Mouse (Mus musculus): ENCODE results near the gene Jchain.
A peak's percentile ranks its signal among the peaks of the same experiment; 100 is the strongest.
"Not testable (repeated sequence)": the region's sequence is repeated elsewhere in the genome, so short reads cannot be mapped to it uniquely, and the experiment has no call there.

Jchain gene

DNA sequence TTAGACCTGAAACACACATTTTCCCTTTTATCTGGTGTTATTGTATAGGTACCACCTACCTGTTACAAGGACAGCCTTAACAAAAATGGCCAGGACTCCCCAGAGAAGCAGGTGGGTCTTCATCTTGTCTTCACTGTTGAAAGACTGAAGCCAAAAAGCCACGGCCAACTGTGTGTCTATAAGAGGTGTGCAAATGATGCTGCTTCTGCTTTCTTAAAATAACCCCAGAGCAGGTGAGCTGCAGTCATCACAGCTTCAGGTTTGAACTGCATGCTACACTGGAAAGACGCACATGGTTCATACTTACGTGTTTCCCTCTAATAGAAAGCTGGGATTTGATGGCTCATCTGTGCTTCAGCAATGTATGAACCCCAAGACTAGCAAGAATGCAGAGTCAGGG, at the start of gene Jchain:
TSS of gene Jchain (minus strand) at position 235 of the 400 bp plus-strand sequence.
- DNase-seq: no peak

DNA sequence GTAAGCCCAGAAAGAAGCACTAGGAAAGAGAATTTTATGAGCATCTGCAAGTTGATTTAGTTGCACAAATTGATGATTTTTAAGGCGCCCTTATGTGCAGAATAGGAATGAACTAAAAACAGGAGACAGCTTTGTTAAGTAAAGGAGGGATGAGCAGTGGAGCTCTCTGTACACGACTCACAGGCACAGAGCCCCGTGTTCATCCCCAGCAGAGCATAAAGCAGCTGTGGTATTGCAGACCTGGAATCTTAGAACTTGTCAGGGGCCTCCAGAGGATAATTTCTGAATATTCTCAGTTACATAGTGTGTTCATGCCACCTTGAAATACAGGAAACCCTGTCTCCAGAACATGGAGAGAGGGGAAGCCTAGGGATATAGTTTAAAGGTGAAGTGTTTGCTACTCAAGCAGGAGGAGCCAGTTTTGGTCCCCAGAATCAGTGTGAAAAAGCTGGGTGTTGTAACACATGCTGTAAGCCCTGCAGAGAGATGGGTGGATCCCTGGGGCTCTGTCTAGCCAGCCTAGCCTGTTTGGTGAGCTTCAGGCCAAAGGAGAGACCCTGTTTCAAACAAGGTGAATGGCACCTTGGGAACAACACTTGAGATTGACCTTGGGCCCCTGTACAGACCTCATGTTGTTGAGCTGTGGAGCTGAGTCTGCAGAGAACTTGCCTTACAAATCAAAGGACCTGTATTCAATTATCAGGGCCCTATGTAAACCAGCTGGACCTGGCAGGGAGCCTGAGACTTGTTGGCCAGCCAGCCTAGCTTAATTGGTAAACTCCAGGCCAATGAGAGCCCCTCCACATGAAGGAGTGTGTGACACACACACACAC, 48.0 kb upstream of the Jchain start:
- DNase-seq: no peak

DNA sequence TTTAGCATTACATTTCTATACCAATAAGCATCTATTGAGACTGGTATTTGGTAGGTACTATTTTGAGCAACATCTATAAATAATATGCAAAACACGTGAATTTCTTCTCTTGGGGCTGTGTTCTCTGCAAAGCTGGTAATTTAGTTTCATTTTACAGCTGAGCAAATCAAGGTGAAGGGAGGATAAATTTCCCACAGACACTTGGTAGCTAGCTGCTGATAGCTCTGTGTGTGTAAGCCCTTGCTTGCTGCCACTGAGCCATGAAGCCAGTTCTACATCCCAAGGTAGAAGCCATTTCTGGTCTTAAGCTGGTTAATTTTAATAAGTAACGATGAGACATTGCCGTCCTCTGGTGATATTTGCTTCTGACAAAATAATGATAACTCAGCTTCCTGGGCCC, 47.1 kb upstream of the Jchain start:
- DNase-seq: no peak

DNA sequence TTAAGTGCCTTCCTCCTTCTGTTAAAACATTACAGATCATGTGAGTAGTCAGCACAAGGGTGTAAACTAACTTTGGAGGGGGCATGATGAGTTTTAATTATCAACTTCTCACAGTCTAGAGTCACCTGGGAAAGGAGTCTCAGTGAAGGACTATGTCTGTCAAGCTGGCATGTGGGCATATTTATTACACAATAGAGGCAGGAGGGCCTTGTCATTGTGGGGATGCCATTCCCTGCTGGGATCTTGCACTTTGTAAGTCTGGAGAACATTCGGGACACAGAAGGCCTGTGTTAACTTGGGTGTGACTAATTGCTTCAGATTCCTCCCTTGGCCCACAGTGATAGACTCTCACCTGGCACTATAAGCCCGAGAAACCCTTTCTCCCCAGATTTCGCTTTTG, 41.9 kb upstream of the Jchain start:
- DNase-seq: no peak

DNA sequence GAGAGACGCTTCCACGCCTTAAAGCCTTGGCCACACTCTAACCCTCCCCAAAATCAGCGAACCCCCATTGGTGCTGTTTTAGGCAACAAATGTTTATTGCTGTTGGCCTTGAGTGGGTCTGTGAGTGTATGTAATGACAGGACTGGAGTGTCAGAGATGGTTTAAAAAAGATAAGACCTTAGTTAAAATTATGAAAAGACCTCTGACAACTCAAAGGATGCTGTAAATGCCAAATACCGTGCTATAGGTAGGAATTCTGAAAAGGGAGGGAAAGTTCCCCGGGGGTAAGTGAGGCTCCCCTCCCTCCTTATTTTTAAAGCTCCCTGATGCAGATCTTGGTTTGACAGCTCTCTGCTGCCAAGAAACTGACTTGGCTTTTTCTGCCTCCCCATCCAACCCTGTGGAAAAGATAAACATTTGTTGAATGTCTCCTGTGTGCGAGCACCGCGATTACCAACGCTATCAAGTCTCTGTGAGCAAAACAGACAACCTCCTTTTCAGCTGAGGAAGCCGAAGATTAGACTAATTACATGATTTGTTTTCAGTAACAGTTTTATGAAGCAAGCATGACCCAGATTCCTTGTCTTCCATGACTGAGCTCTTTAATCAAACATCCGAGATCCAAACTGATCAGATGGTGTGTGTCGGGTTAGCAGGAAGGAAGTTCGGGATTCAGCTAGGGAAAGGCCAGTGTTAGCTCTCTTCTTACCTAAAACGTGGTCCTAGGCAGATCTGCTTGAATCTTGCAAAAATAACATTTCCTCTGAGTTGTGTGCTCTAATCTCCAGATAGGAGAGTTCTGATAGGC, 38.5 kb upstream of the Jchain start:
- DNase-seq: no peak

DNA sequence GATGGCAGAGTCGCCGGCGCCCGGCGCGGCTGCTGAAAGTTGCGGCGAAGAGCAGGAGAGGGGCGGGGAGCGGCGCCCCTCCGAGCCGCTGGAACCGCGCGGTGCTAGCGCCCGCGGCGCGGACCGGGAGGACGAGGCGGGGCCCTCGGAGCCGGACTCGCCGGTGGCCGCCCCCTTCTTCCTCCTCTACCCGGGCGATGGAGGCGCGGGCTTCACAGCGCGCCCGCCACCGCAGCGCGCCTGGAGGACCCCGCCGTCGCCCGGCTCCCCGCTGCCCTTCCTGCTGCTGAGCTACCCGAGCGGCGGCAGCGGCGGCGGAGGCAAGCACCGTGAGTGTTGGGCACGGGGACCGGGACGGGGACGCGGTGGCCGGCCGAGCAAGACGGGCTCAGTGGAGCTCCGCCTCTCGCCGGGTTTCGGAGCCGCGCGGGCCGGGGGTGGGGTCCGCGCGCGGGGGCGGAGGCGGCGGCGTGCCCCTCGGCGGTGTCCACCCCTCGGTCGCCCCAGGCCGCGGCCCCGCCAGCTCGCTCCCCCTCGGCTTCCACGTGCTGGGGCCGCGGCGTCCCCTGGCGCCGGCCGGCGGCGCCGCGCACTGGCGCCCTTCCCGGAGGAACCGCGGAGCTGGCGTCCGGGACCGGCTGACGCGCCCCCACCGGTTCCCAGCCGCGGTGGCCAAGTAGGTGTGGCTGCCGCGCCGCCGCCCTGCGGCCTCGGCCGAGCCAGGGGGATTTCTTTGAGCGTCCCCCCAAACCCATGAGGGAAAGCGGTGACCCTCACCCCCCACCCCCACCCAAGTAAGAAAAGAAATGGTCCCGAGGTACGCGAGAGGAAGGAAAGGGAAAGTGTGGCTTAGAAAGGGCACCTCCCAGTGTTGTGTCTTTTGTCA, 37.7 kb upstream of the Jchain start:
- DNase-seq: peak; percentile 61

DNA sequence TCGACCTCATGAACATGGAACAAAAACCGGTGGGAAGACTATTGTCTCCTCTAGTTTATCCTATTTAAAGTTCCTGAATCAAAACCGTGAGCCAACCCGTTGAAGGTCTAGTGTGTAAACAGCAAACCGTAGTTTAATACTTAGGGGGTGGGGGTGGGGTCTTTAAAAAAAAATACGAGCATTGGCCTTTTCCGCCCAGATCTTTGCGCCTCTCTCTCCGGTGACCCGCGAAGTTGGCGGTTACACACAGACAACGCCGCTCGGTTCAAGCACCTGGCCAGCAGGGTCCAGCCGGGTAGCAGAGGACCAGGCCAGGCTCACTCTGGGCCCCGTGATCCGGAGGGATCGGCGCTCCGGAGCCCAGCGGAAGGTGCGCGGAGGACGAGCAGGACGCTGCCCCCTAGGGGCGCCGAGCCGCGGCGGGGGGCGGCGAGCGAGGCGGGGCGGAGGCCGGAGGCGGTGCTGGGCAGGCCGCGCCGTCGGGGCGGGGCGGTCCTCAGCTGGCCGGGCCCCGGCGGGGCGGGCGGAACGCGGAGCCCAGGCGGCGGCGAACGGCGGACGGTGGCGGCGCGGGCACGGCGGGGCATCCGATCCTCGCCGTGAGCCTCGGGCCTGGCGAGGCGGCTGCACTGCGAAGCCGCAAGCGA, 36.9 kb upstream of the Jchain start, which contains the start of gene Rufy3:
TSS of gene Rufy3 (plus strand) at position 540 of the 647 bp plus-strand sequence.
- DNase-seq: peak; percentile 56

DNA sequence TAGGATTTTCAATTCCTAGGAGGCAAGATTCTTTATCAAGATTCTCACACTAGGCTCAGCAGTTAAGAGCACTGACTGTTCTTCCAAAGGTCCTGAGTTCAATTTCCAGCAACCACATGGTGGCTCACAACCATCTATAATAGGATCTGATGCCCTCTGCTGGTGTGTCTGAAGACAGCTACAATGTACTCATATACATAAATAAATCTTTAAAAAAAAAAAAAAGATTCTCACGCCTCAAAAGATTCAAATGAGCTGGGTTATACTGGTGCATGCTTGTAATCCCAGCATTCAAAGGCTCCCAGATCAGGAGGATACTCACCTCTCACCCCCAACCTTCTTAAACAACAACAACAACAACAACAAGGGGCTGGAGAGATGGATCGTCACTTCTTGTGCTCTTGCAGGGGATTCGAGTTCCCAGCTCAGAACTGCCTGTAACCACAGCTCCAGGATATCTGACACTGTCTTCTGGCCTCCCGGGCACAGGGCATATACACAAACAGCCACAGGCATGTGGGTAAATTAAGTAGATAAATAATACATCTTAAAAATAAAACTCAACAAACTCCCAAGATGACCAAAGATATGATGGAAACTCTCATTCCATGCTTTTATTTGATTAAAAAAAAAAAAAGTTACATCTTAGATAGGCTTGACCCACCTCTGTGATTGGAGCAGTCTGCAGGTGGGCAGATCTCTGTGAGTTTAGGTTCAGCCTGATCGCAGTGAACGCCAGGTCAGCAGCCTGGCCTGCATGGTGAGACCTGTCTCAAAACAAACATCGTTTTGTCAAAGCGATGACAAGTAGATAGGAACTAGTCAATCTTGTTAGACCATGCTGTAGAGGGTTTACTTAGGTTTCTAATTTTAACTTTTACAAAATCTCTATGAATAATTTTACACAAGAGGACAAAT, 35.4 kb upstream of the Jchain start:
- DNase-seq: no peak

DNA sequence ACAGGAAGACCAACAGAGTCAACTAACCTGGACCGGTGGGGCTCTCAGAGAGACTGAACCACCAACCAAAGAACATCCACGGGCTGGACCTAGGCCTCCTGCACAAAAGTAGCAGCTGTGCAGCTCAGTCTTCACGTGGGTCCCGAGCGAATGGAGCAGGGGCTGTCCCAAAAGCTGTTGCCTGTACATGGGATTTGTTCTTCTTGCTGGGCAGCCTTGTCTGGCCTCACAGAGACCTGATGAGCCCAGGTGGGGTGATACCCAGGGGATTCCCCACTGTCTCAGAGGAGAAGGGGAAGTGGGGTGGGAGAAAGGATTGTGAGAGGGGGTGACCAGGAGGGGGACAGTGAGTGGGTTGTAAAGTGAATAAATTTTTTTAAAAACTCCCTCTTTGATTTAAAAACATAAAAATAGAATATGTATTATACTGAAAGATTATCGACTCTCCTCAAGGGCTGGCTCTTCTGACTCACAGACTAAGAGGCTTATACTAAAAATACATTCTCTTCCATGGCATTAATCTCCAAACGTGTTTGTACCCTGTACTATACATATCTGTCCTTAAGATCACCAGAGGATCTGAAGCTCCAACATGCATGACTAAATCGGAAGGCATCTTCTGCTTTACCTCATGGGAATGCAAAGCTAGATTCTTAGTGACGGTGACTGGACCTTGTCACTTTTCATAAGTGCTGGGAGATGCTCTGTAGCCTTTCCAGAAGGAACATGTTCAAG, 33.6 kb upstream of the Jchain start:
- DNase-seq: no peak

DNA sequence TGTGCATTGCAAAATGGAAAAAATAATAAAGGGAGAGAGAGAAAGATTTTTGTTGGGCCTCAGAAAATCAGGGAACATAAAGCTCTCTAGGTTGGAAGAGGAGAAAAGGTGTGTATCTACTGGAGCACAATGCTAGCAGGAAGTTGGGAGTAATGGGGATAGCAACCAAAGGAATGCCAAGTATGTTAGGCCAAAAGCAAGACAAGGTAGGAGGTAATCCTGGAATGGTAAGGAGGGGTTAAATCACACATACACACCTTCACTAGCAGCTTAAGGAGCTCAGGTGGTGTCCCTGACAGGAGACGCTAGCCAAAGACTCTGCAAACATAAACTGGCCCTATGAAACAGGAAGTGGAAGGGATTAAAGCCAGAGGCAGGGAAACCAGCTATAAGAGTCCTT, 31.3 kb upstream of the Jchain start:
- no peak for DNase-seq

DNA sequence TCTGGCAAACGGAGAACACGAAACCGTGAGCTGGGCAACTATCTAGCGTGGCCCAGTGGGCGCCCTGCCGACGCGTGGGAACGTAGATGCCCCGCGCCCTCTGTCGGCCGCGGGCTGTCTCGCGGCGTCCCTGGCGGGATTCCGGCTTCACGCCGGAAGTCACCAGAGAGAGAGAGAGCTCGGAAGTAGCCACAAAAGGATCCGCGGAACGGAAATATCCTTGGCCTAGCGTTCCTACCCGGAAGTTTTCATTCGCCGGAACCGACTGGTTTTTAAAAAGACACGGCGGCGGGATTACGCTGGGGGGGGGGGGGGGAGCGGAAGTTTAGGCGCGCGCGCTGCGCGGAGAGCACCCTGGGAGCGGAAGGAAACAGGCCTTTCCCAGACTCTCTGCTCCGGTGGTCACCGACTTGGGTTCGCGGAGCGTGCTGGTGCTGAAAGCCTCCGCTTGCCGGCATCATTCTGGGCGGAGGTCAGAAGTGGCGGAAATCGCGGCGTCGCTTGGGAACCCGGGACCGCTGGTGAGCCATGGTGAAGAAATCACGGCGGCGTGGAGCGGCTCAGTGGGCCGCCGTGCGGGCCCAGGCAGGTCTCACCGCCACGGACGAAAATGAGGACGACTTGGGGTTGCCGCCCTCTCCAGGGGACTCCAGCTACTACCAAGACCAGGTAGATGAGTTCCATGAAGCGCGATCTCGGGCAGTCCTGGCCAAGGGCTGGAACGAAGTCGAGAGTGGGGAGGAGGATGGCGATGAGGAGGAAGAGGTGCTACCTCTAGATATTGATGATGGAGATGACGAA, 26.6 kb upstream of the Jchain start, which contains the start of gene Utp3:
TSS of gene Utp3 (plus strand) at position 377 of the 801 bp plus-strand sequence.
- peak; percentile 97 for DNase-seq

DNA sequence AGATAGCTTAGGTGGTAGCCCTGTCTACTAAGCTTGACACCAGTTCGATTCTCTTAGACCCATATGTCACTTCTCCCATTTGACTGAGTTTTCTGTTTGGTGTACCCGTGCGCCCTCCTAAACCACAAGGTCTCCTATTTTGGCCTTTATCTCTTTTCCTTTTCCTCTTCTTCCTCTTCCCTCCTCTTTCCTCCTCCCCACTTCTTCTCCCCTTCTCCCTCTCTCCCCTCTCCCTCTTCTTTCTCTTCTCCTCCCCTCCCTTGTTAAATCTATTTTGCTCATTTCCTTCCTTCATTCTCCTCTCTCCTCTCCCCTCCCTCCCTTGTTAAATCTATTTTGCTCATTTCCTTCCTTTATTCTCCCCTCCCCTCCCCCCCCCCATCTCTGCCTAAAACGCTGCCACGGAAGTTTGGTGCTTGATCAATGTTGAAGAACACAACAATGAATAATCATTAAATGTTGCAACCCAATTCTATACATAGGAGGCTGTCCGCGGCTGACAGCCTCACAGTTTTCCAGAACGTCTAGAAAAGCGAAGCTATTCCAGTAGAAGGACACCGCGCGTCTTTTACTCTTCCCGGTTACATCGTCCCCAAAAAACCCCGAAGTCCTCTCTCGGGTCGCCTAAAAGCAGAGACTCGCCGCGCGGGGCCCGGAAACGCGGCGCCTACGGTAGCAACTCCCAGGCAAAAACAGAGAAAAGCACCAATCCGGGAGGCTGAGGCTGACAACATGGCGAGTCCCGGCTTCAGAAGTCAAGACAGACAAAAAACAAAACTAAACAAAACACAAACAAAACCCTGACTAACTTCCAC, 25.8 kb upstream of the Jchain start:
- no peak for DNase-seq

DNA sequence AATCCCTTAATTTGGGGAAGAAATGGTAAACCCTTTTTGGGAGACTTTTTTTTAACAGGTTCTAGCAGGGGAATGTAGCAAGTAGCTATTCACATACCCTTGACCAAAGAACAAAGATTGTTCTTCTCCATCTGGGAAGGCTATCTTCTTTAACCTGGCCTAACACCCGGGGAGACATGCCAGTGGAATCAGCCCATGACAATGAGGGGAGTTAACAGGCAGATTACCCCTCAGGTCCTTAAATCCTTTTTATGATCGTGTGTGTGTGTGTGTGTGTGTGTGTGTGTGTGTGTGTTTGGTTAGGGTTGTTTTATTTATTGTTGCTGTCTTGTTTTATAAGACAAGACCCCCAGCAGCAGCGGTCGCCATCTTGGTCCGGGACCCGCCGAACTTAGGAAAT, 17.8 kb upstream of the Jchain start:
- no peak for DNase-seq

DNA sequence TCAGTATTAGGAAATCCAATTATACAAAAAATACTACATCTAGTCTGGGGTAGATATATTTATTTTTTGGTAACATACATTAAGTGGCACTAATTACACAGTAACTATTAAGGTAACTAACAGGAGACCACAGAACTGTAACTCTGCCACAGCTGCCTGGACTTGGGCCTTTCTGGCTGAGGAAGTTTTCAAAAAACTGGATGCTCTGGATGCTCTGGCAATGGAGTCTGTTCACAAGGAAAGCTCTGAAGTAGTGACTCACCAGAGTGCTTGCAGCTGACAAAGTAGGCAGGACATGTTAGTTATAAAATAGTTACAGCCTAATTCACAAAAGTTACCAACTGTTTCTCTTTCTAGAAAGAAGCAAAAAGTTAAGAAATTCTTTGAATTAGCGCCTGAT, 16.7 kb upstream of the Jchain start:
- not testable (repeated sequence) for DNase-seq

DNA sequence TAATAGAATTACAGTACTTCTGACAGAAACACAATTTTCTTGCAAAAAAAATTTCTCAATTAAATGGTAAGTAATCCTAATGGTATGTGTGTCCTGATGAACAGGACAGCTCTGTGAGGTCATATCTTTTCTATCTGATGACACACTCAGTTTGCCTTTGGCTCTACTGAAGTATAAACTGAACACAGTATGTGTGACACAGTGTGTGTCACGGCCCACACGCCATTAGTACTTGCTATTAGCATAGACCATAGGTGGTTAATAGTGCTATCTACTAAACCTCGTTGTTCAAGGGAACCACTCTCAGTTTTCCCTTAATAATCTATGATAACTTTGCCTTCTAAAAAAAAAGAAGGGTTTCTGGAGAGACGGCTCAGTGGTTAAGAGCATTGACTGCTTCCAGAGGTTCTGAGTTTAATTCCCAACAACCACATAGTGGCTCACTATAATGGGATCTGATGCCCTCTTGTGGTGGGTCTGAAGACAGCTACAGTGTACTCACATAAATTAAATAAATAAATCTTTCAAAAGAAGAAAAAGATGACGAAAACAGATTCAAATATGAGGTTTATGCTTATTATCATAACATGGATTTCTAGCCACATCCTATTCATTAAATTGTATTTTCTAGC, 15.1 kb upstream of the Jchain start:
- peak; percentile 41 for DNase-seq

DNA sequence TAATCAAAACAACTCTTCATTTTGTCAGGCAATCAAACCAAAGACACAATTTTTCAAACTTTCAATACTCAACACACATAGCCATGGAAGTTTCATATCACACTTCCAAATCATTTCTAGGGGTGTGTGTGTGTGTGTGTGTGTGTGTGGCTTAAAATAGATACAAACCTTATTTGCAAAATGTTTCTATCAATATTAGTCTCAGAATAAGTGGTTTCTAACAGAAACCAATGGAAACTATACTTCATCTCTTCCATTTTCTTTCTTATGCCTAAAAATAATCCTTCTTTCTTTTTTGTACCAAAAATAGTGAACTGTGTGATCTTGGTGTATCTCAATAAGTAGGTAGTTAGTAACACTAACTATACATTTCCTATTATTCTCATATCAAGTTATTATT, 13.2 kb upstream of the Jchain start:
- no peak for DNase-seq

DNA sequence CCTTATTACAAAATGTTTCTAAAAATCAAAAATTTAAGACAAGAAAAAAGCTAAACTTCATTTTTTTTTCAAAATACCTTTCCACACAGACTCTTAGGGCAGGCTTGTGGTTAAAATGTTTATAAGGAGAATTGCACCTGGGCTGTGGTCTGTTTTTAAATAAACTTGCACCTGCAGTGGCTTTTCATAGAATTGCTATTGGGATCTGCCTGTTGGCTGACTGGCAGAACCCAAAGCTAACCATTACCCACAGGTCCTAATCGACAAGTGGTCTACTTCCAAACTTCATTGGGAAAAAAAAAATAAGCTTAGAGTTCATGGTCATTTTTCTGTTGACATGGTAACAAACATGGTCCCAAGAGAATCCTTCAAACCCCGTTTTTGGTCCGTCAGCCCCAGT, 7.0 kb upstream of the Jchain start:
- no peak for DNase-seq

DNA sequence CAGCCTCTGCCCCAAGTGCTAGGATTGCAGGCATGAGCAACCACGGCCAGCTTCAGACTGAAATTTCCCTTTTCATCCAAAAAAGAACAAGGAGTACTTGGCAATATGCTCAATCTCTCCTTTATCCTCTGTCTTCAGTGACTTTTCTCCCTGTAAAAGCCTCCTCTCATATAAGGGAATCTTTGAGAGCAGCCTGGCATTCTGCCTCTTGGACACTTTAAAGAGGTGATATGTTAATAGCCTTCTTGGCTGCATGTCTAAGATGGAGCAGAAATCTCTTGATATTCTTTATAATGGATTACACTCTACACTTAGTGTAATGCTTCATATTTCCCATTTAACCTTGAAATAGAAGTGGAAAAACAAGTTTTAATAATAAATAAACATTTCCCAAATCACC, 3.2 kb upstream of the Jchain start:
- DNase-seq: no peak

All from cerebellum, adult 8-10 months (tissue).